Mouse (Mus musculus): ENCODE data around the gene Gm10490.

DNA sequence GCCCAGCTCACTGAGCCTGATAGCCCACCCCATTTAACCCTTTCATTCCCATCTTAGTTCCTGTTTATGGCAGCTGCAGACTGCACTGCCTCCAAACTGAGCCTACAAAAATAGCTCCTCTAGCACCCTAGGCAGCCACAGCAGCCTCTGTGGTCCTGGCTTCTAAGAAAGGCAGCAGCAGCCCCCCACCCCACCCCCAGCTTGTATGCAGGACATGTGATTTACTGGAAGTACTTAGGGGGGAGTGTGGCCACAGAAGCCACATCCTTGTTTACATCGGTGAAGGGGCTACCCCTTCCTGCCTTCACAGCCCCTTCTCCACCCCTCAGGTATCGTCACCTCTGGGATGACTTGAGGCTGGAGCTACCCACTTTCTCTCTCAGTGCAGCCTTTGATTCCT lies 44.0 kb upstream of the Gm10490 start:
- no peak for TF ChIP-seq CTCF (IDR thresholded peaks at IDR 0.05; ENCODE audit: low read depth, low read length)
- TF ChIP-seq GATA1 (IDR thresholded peaks at IDR 0.05; ENCODE audit: borderline replicate concordance, low read length) = no peak

Measured in G1E (cell line).